Mouse (Mus musculus) ovary, postnatal 36 days (tissue): Measurements from ENCODE around the gene Dhx57.
A peak's percentile ranks its signal among the peaks of the same experiment; 100 is the strongest.
"Not testable (repeated sequence)": the region's sequence is repeated elsewhere in the genome, so short reads cannot be mapped to it uniquely, and the experiment has no call there.

Source experiments
- DNase-seq: peaks from one replicate; pipeline ENCODE4 v3.0.0; 2022; ENCODE audit warnings: low spot score, mixed read lengths

Dhx57 gene

DNA sequence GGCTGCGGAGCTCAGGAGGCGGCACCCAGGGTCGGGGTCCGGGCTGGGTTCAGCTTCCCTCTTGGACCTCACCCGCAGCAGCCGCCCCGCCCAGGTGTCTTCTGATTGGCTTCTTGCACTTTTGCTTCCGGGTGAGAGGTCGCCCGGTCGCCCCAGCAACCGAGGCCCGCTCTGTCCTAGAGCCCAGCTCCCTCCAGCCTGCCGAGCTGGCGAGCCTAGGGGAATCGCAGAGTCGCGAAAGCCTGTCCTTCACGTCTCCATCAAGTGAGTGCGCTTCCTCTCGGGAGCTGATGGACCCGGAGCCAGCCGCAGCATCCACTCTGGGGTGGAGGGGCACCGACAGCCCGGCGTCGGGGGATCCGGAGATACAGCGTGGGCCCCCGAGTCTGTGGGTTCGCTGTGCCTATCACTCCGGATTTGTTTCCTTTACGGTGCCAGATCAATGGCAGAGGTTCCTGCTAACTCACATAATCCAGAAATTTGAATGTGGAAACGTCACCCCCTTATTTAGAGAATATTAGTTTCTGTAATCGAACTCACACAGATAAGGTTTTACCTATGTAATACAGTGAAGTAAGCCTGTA is at the start of gene Dhx57, which contains the start of gene Morn2:
TSS of gene Dhx57 (minus strand) at position 403 of the 584 bp plus-strand sequence.
TSS of gene Morn2 (plus strand) at position 130 of the 584 bp plus-strand sequence.
- peak; percentile 98 for DNase-seq

DNA sequence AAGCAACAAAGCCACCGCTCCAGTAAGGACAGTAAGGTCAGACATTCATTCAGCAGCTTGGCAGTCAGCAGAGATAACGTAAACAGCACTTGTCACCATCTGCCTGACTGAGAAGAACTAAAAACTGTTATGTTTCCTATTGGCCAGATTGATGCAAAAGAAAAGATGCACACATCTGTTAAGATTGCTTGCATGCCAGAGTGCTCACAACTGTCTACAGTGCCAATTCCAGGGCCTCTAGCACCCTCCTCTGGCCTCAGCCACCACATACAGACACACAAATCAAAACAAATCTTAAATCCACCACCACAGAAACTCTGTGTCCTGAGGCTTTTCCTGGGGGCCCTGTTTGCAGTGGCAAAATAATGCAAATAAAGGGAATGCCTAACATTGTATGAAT is 42.1 kb upstream of the Dhx57 start:
- DNase-seq = peak; percentile 27

DNA sequence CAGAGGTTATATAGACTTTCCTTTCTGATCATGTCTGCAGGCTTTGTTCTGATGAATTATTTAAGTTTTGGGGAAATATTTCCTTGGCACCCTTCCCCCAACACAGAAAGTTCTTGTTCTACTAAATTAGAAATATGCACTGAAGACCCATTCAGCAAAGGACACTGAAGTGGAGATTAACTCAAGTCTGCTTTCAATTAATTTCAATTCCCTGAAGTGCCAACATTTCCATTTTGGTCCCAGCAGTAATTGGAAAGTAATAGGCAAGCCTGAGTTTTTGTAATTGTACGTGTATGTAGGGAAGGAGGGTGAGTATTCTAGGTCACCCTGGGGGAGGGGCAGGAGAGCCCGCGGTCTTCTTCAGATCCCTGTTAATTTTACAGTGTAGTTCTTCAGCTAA is 36.2 kb upstream of the Dhx57 start:
- DNase-seq = no peak

DNA sequence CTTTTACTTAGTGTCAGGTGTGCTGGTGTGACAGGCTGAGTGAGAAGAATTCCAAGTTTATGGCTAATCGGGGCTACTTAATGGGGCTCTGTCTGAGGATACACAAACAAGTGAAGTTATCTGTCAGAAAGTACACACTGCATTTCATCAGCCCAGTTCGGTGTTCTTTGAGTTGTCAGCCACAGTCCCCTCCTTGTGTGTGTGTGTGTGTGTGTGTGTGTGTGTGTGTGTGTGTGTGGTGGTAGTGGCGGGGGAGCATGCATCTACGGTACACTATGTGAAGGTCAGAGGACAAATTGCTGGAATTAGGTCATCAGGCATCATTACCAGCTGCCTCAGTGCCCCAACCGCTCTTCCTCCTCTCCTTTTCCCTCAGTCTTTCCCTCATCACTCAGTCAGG is 35.2 kb upstream of the Dhx57 start:
- DNase-seq = no peak

DNA sequence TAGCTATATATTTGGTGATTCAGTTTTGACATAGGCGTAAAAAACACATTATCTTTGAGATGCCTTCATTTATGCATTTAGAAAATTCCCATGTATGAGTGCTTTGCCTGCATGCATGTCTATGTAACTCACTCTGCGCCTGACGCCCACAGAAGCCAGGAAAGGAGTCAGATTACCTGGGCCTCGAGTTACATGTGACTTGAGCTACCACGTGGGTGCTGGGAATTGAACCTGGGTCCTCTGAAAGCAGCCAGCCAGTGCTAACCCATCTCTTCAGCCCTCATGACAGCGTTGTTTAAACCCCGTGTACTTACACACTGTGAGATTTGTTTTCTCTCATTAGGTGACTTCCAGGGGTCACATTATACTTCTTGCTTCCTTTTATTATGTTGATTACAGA is 34.2 kb upstream of the Dhx57 start:
- no peak for DNase-seq

DNA sequence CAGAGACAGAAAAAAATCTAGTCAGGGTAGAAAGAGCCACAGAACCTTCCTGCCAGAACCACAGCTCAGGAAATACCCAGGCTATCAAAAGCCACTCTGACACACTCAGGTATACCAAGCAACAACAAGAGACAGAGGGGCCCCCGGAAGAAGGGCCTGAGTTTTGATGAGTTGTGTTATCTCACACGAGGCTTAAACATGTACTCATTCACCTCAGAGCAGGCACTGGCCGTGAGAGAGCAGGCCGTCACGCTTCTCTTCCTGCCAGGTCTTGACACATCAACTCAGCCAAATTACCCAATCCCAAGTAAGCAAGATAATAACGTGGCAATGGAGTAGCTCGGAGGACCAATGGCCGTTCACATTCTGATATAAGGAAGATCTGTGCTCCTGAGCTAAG is 33.4 kb upstream of the Dhx57 start:
- DNase-seq = no peak

DNA sequence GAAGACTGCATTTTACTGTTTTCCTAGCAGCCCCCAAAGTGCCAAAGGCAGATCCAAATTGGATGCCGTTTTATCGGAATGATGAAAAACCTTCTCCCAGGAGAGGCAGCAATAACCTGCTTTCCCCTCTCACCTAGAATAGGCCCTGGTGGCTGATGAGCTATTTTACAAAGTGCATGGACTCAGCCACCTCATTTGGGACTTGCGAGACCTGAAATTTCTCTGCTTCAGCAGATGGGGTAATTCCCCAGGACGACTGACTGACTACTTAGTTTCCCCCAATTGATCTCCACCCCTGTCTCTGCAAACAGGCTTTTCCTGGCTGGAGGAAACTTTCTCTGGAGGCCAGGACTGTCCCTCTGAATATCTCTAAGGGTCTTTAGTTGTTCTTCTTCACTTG is 32.7 kb upstream of the Dhx57 start:
- no peak for DNase-seq

DNA sequence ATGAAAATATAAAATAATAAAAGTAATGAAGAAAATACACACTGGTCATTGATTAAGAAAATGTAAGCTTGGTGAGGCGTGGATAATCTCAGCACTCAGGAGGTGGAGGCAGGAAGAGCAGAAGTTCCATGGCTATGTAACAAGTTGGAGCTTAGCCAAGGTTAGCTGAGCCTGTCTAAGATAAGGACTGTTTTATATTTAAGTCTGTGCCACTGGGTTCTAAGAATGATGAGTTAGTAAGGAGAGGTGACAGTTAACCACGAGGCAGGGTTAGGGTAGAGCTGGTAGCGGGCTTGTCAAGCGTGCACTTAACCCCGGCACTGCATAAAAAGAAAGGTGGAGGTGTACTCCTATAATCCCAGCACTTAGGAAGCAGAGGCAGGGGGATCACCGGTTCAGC is 32.0 kb upstream of the Dhx57 start:
- no peak for DNase-seq

DNA sequence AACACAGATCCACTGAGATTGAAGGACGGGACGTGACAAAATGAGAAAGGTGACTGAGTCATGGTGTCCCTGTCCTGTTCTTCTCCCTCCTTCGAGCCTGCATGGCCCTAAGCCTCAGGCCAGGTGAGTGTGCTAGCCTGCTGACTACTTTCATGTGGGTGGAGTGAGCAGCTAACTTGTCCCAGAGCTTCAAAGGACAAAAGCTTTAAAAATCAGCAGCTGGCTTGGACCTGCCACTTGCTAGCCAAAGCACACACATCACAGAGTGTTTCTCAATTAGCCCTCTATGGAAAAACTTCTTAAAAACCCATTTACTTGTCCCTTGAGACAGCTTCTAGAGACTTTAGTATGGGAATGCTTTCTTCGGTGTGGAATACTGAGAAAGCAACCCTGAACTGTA is 22.1 kb upstream of the Dhx57 start:
- no peak for DNase-seq

DNA sequence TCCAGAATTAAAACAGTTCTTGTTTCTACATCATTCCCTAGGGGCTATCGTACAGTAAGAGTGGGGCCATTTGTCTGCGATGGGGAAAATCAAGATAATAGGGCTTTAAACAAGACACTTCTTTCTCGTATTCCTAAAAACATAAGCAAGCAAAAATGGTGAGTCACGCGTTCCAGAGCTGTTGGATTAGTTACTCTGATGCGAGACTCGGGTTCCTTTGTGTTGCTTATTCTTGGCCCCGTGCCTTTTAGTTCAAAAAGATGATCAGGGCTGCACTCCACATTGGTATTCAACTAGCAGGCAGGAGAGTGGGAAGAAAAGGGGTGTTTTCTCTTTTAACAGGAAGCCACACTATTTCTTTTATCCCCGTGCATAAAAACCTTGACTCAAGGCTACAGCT is 21.5 kb upstream of the Dhx57 start:
- DNase-seq = no peak

DNA sequence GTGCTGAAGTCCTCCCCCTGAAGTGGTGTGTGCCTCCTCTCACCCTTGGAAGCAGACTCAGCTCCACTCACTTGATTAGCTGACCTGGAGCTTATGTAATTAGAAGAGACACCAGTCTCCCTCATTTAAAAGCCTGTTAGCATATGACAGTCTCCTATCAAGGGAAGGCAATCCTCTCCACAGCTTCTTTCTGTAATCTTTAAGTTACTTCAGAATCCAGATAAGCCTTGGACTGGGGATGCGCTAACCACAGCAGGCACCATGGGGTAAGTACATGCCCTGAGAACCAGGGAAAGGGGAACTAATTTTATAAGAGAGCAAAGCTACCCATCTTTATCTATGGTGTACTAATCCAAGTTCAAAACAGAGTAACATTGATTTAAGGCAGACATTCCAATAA is 17.0 kb upstream of the Dhx57 start, which contains the start of gene Arhgef33:
TSS of gene Arhgef33 (plus strand) at position 157 of the 400 bp plus-strand sequence.
- DNase-seq = no peak

DNA sequence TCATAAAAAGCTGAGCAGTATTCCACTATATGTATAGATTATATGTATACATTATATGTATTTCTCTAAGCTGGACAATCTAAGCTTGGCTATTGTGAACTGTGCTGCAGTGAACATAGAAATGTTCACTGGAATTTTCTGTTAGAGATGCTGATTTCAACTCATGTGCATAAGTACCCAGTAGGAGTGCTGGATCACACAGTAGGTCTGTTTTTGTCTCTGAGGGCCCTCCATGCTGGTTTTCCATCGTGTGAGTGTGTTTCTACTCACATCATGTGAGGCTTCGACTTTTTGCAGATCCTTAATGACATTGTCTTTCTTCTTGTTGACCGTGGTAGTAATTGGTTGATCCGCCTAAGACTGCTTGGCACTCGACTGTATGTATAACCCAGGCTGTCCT is 8.6 kb upstream of the Dhx57 start:
- DNase-seq = no peak

DNA sequence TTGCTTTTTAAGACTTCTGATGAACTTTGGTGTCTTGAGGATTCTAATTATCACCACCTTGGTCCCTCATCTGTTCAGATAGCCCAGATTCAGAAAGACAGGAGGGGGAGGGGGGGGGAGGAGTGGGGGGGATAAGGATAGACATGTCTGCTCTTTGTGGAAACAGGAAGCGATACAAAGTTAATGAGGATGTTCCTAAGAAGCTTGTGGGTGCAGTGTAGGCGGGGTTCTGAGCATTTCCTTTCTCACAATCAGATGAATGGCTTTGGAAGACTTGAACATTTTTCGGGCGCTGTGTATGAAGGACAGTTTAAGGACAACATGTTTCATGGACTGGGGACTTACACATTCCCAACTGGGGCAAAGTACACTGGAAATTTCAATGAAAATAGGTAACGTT is 5.0 kb upstream of the Dhx57 start:
- DNase-seq = no peak

DNA sequence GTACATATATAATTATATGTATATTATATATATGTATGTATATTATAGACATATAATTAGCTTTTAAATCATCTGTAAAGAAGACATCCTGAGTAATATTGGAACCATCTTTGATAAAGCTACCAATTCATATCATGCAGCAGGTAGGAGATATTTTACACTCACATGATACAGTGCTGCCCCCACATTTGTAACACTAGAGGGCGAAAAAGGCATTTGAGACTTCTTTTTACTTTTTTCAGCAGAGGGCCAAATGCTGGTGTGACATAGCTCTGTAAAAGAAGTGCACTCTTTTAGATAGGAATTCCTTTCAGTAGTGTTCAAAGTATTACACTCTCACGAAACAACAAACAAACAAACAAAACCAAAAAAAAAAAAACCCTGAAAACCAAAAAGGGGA is 872 bp upstream of the Dhx57 start:
- no peak for DNase-seq

DNA sequence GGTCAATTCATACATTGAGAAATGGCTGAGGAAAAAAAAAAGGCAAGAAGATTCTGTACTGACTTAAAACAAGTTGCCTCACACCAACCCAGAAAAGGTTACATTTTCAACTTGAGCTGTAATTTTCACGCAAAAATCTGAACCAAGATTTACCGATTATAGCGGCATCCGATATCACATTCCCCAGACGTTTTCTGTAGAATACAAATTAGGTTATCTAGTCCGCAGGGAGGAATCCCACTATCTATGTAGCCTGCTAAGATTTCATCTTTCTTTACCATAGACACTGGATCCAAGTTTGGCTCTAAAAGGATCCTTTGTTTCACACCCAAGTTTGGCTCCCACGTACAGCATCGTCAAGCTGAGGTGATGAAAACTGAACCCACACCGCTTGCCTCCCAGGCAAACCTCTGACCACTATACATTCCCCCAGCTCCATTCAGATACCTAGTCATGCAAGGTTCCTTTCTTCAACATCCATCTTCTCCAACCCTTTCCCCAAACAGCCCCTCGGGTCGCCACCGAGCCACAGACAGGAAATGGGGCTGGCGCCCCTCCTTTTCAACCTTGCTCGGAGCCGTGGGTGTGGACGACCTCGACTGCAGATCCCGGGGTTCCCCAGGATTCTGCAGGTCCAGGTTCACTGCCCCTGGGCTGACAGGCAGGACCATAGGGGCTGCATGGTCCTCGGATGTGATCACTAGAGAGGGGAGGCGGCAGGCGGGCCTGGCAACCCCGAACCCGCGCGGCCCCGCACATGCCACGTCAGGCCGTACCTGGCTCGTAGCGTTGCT is 799 bp downstream of the Dhx57 start:
- no peak for DNase-seq

DNA sequence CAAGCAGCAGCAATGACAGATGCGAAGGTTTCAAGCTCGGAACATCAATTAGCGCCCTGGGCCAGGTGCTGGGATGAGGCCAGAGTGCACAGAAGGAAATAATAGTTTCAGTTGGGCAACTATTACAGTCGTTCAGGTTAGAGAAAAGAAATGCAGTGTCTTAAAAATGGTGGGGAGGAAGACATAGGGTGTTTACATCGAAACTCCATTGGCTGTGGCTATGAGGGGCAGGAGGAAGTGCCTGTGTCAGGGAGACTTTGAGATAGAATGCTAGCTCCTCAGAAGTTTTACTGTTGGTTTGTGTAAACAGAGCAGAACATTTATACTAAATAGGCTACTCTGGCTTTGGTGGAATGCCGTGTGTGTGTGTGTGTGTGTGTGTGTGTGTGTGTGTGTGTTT is 2.3 kb downstream of the Dhx57 start:
- DNase-seq = no peak

DNA sequence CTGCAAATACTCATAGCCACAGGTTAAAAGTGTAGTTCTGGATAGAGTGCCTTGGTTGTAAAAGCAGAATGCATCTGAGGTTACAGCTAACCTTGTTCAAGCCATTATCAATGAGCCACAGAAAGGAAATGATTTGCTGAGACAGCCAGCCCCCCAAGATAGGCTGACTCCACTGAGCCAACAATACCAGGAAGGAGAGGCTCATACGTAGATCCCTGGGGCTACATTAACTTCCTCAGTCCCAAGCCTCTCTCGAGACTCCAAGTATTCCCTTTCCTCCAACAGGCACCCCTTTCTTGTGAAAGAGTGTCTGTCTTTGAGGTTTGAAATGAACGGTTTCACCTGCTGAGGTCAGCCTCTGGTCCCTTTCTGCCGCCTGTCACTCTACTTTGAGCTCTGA is 5.8 kb downstream of the Dhx57 start:
- no peak for DNase-seq

DNA sequence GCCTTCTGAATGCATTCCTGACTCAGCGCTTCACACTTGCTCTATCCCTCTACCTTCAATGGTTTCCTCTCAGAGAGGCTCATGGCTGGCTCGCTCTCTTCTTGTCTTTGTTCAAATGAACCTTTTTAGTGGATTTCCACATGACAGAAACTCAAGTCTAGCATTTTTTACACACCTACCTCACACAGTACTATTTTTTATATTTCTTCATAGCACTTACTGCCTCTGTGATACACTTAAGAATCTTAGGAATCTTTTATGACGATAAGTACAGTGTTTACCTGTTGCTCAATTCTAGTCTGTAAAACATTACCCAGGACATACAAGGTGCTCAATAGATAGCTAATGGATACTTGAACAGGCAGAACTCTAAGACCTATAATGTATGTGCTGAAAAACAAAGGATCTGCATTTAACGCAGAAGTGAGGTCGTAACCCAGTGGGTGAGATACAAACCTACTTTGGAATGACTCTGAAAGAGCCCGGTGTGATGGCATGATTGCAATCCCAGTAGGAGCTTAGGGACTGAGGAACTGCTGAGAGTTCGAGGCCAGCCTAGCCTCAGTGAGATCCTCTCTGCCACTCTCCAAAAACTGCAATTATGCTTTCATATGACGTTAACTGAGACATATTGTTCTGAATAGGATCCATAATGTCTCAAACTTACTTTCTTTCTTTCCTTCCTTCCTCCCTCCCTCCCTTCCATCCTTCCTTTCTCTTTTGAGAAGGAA is 10.8 kb downstream of the Dhx57 start:
- DNase-seq = no peak

DNA sequence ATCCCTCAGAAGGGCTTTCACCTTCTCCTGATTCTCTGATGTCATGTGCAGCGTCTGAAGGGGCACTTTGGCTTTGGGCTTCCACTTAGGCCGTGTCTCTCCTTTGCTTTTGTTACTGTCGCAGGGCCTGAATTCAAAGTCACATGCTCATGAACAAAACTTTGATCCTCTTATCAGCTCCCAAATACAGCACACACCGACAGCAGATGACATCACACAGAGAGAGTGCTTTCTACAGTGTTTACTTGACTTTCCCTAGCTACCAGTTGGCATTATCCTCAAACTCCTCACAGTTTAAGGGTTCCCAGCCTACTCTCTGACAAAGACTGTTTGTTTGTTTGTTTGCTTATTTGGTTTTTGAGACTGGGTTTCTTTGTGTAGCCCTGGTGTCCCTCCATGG is 12.0 kb downstream of the Dhx57 start:
- DNase-seq = no peak

DNA sequence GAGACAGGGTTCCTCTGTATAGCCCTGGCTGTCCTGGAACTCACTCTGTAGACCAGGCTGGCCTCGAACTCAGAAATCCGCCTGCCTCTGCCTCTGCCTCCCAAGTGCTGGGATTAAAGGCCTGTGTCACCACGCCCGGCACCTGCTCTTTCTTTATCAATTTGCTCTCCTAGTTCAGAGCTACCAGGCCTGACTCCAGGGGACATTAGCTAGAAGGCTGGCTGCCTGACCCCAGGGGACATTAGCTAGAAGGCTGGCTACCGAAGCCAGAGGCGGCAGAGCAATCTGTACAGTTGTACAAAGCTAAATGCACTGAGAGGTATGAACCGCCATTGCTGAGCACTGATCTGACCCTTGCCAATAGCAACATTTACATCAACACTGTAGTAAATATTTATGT is 19.7 kb downstream of the Dhx57 start:
- DNase-seq = not testable (repeated sequence)

DNA sequence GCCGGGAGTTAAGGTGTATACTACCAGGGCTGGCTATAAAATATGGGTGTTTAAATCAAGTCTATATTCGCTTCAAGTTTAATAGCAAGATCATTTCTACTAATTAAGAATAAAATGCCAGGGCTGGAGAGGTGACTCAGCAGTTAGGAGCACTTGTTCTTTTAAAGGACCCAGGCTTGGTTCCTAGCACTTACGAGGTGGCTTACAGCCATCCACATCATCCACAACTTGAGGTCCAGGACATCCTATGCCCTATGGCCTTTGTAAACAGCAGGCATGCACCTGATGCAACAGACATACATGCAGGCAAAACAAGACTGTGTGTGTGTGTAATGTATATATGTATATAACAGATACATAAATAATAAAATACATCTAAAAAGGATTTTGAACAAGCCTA is 22.1 kb downstream of the Dhx57 start:
- DNase-seq = no peak

DNA sequence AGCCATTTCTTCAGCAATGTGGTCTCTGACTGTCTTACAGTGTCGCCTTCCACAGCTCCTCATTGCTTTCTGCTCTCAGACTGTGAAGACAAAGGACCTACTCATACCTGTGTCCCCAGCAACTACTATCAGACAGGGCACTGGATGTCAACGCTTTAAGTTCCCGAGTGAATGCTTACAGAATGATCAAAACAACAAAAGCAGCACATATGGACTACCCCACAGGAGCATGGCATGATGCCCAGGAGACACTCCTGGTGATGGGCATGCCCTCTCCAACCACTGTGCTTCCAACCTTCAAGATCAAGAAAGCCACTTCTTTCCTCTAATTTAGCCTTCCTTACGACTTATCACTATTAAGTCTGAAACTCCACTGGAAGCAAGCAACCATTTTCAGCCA is 23.2 kb downstream of the Dhx57 start:
- no peak for DNase-seq

DNA sequence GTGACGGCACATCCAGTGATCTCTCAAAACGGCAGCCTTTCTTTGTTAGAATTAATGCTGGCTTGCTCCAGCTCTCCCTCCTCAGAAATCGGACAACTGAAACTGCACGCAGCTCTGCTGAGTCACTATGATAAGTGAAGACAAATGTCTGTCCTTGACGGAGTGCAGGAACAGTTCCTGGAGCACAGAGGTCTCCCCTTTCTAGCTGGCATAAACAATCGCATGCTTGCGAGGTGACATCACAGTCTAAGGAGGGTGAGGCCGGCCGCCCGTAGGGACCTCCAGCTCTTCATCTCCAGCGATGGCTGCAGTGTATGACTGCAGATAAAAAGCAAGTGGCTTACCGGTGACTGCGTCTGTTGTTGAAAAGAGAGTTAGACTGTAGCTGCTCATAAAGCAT is 35.1 kb downstream of the Dhx57 start:
- DNase-seq = peak; percentile 60
